Mouse (Mus musculus) midbrain, embryonic 10.5 days (tissue): ENCODE measurements at regions not wholly inside any gene's neighbourhood (a gene's known extent, or its start where the extent isn't known, plus 50 kb on each side); places are given as distances from the start of the nearest gene placed in this dataset.
A peak's percentile ranks its signal among the peaks of the same experiment; 100 is the strongest.

Experiments
- DNase-seq: peaks from one replicate; pipeline ENCODE4 v3.0.0-alpha.2; 2017; ENCODE audit warnings: low spot score
- H3K27ac ChIP-seq: fragments of 300-500 bp; sonication (generic); replicated peaks from 2 replicates; pipeline ENCODE4 v1.5.1; 2016; ENCODE audit warnings: mild to moderate bottlenecking
- H3K27me3 ChIP-seq: fragments of 300-500 bp; sonication (generic); 2 replicates; pipeline ENCODE4 v1.6.1; 2016; ENCODE audit warnings: low read depth, mild to moderate bottlenecking; ENCODE audit not compliant: poor library complexity, severe bottlenecking
- H3K36me3 ChIP-seq: fragments of 300-500 bp; sonication (generic); 2 replicates; pipeline ENCODE4 v1.6.1; 2016; ENCODE audit warnings: mild to moderate bottlenecking, moderate library complexity
- H3K4me1 ChIP-seq: fragments of 300-500 bp; sonication (generic); 2 replicates; pipeline ENCODE4 v1.6.1; 2016
- H3K4me3 ChIP-seq: fragments of 300-500 bp; sonication (generic); 2 replicates; pipeline ENCODE4 v1.5.1; 2016; ENCODE audit warnings: mild to moderate bottlenecking, moderate library complexity
- H3K9me3 ChIP-seq: fragments of 300-500 bp; sonication (generic); replicated peaks from 2 replicates; pipeline ENCODE4 v1.6.1; 2016; ENCODE audit warnings: mild to moderate bottlenecking
- WGBS: fragments of 180-500 bp; shearing (Covaris S2); methylation state at CpG from one replicate; pipeline ENCODE4 v1.1.7; 2016; 5-methylcytosine and 5-hydroxymethylcytosine counted together

GRCm38 (mm10) chr2:148245575-148245974 lies 149.6 kb upstream of the Sstr4 start:
- H3K36me3 ChIP-seq, result no peaks in the 10 kb centered on the region
- no peak overlapping the region for H3K4me3 ChIP-seq
- no peak for DNase-seq
- H3K9me3 ChIP-seq, result no peaks in the 10 kb centered on the region
- no peaks in the 10 kb centered on the region for H3K27me3 ChIP-seq
- no peak overlapping the region for H3K27ac ChIP-seq
- no peaks in the 10 kb centered on the region for H3K4me1 ChIP-seq
- WGBS, result 77% methylated on average over 2 of the region's 2 CpGs

DNA sequence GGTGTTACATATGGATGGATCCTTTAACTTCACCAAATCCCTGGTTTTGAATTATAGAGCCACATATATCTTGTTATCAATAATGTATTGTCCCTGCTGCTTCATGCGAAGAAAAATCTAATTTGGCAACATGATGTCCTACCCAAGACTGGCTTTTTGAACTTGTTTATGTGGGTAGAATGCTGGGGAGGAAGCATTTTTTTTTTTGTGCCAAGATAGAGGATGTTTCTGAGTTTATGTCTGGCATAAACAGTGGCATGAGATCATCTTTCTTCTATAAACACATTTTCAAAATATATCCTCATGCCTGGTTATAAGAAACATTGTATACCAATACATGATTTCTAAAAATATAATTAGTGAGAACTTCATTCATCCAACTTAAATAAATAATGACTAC lies 144.2 kb upstream of the Sstr4 start:
- Histone ChIP-seq H3K27ac (no peak overlapping the region), H3K9me3 (no peaks in the 10 kb centered on the region), H3K4me1 (no peaks in the 10 kb centered on the region), H3K27me3 (no peaks in the 10 kb centered on the region), H3K4me3 (no peak overlapping the region), H3K36me3 (no peaks in the 10 kb centered on the region)
- WGBS, result 94% methylated on average over 1 of the region's 1 CpGs
- no peak for DNase-seq

DNA sequence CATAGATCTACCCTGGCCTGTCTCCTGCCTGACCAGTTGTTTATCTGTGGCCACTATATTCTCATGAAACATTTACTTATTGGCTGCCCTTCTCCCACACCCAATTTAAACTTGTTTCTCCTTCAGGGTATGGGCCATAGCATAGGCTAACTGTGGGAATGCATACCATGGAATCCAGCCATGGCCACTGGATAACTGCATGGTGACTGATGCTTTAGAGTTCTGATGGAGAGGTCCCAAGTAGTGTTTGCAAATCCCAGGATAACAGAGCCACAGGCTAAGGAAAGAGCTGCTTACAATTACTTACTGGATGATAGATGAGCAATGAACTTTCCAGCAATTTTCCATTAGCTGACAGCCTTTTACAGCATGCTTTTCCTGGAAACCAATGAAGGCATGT lies 139.5 kb upstream of the Sstr4 start:
- DNase-seq, result no peak
- Histone ChIP-seq H3K36me3 (no peaks in the 10 kb centered on the region), H3K27ac (no peak overlapping the region), H3K4me3 (no peak overlapping the region), H3K4me1 (no peaks in the 10 kb centered on the region), H3K27me3 (no peaks in the 10 kb centered on the region), H3K9me3 (no peaks in the 10 kb centered on the region)

GRCm38 (mm10) chr2:148264111-148264730 lies 130.9 kb upstream of the Sstr4 start:
- Histone ChIP-seq H3K4me1 (no peaks in the 10 kb centered on the region), H3K36me3 (no peaks in the 10 kb centered on the region), H3K4me3 (no peak overlapping the region), H3K27ac (no peak overlapping the region), H3K9me3 (no peaks in the 10 kb centered on the region), H3K27me3 (no peaks in the 10 kb centered on the region)
- no peak for DNase-seq
- 82% methylated on average over 3 of the region's 3 CpGs for WGBS

GRCm38 (mm10) chr2:148279200-148279599 lies 115.9 kb upstream of the Sstr4 start:
- no peaks in the 10 kb centered on the region for H3K9me3 ChIP-seq
- WGBS, result 90% methylated on average over 3 of the region's 3 CpGs
- no peak overlapping the region for H3K27ac ChIP-seq
- H3K4me3 ChIP-seq, result no peak overlapping the region
- H3K4me1 ChIP-seq, result no peaks in the 10 kb centered on the region
- no peaks in the 10 kb centered on the region for H3K27me3 ChIP-seq
- no peak for DNase-seq
- H3K36me3 ChIP-seq, result no peaks in the 10 kb centered on the region

GRCm38 (mm10) chr2:148290326-148290725 lies 104.8 kb upstream of the Sstr4 start:
- H3K4me1 ChIP-seq, result no peaks in the 10 kb centered on the region
- no peak for DNase-seq
- WGBS, result 89% methylated on average over 3 of the region's 3 CpGs
- no peaks in the 10 kb centered on the region for H3K27me3 ChIP-seq
- H3K27ac ChIP-seq, result no peak overlapping the region
- no peak overlapping the region for H3K4me3 ChIP-seq
- H3K9me3 ChIP-seq, result no peaks in the 10 kb centered on the region
- no peaks in the 10 kb centered on the region for H3K36me3 ChIP-seq

DNA sequence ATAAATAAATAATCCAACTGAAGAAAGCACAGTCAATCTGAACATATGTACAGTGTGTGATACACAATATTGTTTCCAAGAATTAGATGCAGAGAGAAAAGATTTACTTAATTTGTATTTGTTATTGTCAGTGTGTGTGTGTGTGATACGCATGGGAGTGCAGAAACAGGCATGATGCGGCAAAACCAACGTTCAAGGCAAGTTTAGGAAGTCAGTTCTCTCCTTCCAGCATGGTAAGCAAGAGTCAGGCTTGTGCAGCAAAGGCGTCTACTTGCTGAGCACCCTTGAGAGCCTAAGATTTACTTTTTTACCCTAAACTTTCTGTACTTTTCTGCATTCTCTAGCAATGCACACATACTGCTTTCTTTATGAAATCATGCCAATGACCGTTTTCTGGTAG lies 102.7 kb upstream of the Sstr4 start:
- Histone ChIP-seq H3K27ac (no peak overlapping the region), H3K27me3 (no peaks in the 10 kb centered on the region), H3K9me3 (no peaks in the 10 kb centered on the region), H3K4me3 (no peak overlapping the region), H3K36me3 (no peaks in the 10 kb centered on the region), H3K4me1 (no peaks in the 10 kb centered on the region)
- WGBS, result 87% methylated on average over 5 of the region's 5 CpGs
- DNase-seq, result no peak

GRCm38 (mm10) chr2:148292895-148293294 lies 102.2 kb upstream of the Sstr4 start:
- WGBS, result 75% methylated on average over 2 of the region's 2 CpGs

GRCm38 (mm10) chr2:148300879-148301278 lies 94.3 kb upstream of the Sstr4 start:
- Histone ChIP-seq H3K4me1 (no peaks in the 10 kb centered on the region), H3K36me3 (no peaks in the 10 kb centered on the region), H3K27ac (no peak overlapping the region), H3K9me3 (no peaks in the 10 kb centered on the region), H3K4me3 (no peak overlapping the region), H3K27me3 (no peaks in the 10 kb centered on the region)
- DNase-seq, result no peak
- WGBS, result 76% methylated on average over 2 of the region's 2 CpGs

More at GRCm38 (mm10) chr2:148292895-148293294, 102.2 kb upstream of the Sstr4 start:
- Histone ChIP-seq H3K36me3 (no peaks in the 10 kb centered on the region), H3K4me1 (no peaks in the 10 kb centered on the region), H3K27ac (no peak overlapping the region), H3K9me3 (no peaks in the 10 kb centered on the region), H3K27me3 (no peaks in the 10 kb centered on the region), H3K4me3 (no peak overlapping the region)
- DNase-seq, result no peak

DNA sequence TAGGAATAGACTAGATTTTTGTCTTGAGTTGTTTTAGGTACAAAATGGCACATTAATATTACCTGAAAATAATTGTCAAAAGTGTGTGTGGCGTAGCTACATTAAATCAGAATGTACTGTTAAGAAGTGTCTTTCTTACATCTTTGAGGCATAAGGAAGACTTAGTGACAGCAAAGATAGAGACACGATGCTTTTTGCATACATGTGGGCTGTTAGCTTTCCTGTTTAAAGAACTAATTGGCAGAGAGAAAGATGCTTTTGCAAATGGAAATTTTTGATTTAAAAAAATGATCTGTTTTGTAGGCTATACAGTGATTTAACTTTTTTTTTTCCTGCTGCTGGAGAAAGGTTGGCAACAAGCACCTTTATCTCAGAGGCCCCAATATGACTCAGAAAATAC lies 82.9 kb upstream of the Sstr4 start:
- WGBS, result 89% methylated on average over 2 of the region's 2 CpGs
- Histone ChIP-seq H3K27ac (no peak overlapping the region), H3K36me3 (no peaks in the 10 kb centered on the region), H3K9me3 (no peaks in the 10 kb centered on the region), H3K4me3 (no peak overlapping the region), H3K27me3 (no peaks in the 10 kb centered on the region), H3K4me1 (no peaks in the 10 kb centered on the region)
- no peak for DNase-seq

GRCm38 (mm10) chr2:148320896-148321295 lies 74.2 kb upstream of the Sstr4 start:
- DNase-seq, result no peak
- Histone ChIP-seq H3K4me1 (0 out of 2 replicates have a peak, but pooled peaks cover 2% of the 10 kb centered on the region), H3K9me3 (no peaks in the 10 kb centered on the region), H3K27me3 (no peaks in the 10 kb centered on the region), H3K36me3 (no peaks in the 10 kb centered on the region), H3K27ac (no peak overlapping the region), H3K4me3 (no peak overlapping the region)
- 70% methylated on average over 1 of the region's 1 CpGs for WGBS

GRCm38 (mm10) chr2:148325362-148325761 lies 69.8 kb upstream of the Sstr4 start:
- 87% methylated on average over 3 of the region's 3 CpGs for WGBS
- Histone ChIP-seq H3K9me3 (no peaks in the 10 kb centered on the region), H3K4me3 (no peak overlapping the region), H3K36me3 (no peaks in the 10 kb centered on the region), H3K4me1 (0 out of 2 replicates have a peak, but pooled peaks cover 3% of the 10 kb centered on the region), H3K27ac (no peak overlapping the region), H3K27me3 (no peaks in the 10 kb centered on the region)
- no peak for DNase-seq

- H3K4me3 ChIP-seq, result no peak overlapping the region
- DNase-seq, result peak; percentile 18
- 0 out of 2 replicates have a peak, but pooled peaks cover 3% of the 10 kb centered on the region for H3K4me1 ChIP-seq
- no peaks in the 10 kb centered on the region for H3K9me3 ChIP-seq
- H3K27me3 ChIP-seq, result no peaks in the 10 kb centered on the region
- H3K36me3 ChIP-seq, result no peaks in the 10 kb centered on the region
- no peak overlapping the region for H3K27ac ChIP-seq
- 63% methylated on average over 4 of the region's 4 CpGs for WGBS
Measured at GRCm38 (mm10) chr2:148325854-148326387, 69.2 kb upstream of the Sstr4 start.
